Mouse (Mus musculus): ENCODE data around the gene Ptpre.
"Not testable (repeated sequence)": the region's sequence is repeated elsewhere in the genome, so short reads cannot be mapped to it uniquely, and the experiment has no call there.

Ptpre gene

DNA sequence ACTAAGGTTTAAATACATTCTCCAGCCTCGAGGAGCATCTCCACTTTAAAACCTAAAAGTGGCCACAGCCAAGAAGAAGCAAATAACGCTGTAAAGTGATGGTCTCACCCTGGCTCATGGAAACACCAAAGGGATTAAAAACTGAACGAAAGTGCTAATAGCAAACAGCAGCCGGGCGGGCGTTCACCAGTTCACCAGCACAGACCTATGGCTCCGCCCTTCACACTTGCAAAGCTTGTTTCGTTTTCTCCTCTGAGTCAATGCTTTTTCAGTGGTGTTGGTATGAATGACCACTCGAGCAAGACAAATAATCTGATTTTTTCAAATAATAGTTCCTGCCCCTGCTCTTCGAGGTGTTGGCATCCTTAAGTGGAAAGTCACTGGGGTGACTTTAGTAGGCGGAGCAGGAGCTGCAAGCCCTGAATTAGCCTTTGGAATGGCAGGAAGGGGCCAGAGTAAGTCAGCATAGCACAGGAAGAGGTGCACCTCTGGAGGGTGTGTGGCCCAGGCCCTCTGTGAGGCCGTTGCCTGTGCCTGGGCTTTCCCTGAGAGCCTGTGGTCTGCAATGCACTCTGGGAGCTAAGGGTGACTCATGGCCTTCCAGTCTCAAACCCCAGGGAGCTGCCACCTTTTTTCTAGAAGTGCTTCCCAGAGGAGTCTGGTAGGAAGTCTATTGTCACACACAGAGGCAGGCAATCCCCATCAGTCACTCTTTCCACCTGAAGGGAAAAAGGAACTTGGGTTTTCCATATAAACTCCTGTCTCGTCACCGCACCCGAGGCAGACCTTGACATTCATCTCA is 67.9 kb downstream of the Ptpre start:
- DNase-seq (ENCODE audit: low read depth, low spot score), result no peak

DNA sequence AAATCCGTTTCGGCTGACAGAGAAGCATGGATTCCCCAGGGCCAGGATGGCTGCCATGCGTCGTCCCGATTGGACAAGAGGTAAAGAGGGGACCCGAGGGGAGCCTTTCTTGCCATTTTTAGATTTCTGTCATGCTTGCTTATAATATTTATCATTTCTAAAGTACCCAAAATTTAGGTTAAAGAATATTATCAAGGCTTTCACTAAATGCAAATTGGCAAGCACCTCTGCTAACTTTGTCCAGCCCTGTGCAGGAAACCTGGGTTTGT is 68.5 kb downstream of the Ptpre start:
- no peak for DNase-seq (ENCODE audit: low read depth, low spot score)

- DNase-seq (ENCODE audit: low read depth, low spot score), result no peak
These were observed 70.9 kb downstream of the Ptpre start for GRCm38 (mm10) chr7:135608208-135608607.

DNA sequence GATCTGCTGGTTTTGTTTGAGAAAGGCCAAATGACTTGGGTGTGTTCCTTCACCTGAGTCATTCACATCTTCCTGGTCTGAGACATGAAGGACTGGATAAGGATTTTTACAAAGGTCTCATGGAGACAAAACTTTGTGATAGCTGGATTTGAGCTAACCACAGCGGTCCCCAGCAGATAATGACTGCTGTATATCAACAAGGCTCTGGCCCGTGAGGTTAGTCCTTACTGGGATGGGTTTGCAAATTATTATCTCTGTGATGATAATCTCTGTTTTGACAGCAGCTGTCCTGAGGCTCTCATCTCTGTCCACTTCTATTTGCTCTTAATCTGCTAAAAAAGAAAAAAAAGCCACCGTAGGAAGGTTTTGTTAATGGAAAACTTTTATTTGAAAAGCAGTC is 71.7 kb downstream of the Ptpre start:
- DNase-seq (ENCODE audit: low read depth, low spot score), result no peak

DNA sequence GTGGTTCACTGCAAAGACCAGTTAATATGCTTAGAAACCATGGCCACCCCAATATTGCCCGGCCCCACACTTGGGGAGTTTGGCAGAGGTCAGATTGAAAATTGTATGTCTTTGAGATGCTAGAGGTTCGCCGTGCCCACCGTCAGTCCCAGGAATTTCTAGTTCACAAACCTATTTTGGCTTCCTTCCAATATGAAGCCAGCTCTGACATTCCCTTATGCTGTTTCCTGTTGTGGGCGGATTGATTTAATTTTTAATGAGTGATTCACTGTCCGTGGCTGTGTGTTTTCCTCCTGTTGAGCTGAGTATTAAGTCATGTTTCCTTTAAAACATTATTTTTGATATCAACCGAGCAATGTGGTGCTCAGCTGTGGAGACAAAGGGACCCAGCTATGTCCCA is 72.4 kb downstream of the Ptpre start:
- DNase-seq (ENCODE audit: low read depth, low spot score), result no peak

GRCm38 (mm10) chr7:135612276-135612675 is 75.0 kb downstream of the Ptpre start:
- no peak for DNase-seq (ENCODE audit: low read depth, low spot score)

- no peak for DNase-seq (ENCODE audit: low read depth, low spot score)
These were observed 75.5 kb downstream of the Ptpre start for GRCm38 (mm10) chr7:135612801-135613200.

GRCm38 (mm10) chr7:135613380-135613779 is 76.1 kb downstream of the Ptpre start:
- no peak for DNase-seq (ENCODE audit: low read depth, low spot score)

GRCm38 (mm10) chr7:135614892-135615291 is 77.6 kb downstream of the Ptpre start:
- no peak for DNase-seq (ENCODE audit: low read depth, low spot score)

- not testable (repeated sequence) for DNase-seq (ENCODE audit: low read depth, low spot score)
These were observed 79.2 kb downstream of the Ptpre start for GRCm38 (mm10) chr7:135616479-135616878.

DNA sequence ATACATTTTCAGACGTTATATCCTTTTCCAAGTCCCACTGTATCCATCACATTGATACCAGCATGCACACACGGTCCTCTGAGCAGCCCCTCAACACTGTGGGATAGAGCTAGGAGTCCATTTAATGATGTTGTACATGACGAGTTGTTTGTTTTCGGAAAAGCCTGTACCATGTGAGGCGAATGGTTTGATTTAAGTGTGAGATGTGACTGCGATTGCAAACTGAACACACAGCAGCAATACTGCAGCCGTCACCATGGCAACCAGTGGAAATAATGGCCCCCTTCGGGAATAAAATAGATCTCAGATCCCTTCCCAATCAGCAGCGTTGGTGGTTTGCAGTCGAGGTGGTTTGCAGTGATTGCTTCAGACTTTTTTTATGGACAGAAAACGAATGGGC is 80.5 kb downstream of the Ptpre start:
- no peak for DNase-seq (ENCODE audit: low read depth, low spot score)

- DNase-seq (ENCODE audit: low read depth, low spot score), result no peak
These were observed 84.4 kb downstream of the Ptpre start for GRCm38 (mm10) chr7:135621649-135622048.

GRCm38 (mm10) chr7:135622241-135622640 is 85.0 kb downstream of the Ptpre start:
- DNase-seq (ENCODE audit: low read depth, low spot score), result no peak

- no peak for DNase-seq (ENCODE audit: low read depth, low spot score)
These were observed 87.6 kb downstream of the Ptpre start for GRCm38 (mm10) chr7:135624854-135625253.

- DNase-seq (ENCODE audit: low read depth, low spot score), result no peak
These were observed 91.1 kb downstream of the Ptpre start for GRCm38 (mm10) chr7:135628363-135628762.

DNA sequence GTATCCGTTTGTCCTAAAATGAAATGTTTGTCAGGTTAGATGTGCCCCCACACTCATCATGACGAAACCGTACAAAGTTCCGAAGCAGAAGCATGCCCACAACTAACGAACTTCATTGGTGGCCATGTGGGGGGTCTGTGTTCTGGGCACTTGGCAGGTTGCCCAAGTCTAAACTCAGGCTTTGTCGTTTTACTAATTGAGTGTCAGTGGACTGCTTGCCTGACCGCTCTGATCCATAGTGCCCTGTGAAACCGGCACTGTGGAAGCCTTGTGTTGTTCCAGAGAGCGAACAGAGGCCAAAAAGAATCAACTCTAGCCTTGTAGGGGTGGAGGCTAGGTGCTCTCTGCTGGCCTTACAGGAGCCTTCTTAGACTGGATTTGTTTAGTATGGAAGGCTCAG is 91.7 kb downstream of the Ptpre start:
- no peak for DNase-seq (ENCODE audit: low read depth, low spot score)

GRCm38 (mm10) chr7:135631776-135632552 is 94.7 kb downstream of the Ptpre start:
- DNase-seq (ENCODE audit: low read depth, low spot score), result peak; percentile 50

DNA sequence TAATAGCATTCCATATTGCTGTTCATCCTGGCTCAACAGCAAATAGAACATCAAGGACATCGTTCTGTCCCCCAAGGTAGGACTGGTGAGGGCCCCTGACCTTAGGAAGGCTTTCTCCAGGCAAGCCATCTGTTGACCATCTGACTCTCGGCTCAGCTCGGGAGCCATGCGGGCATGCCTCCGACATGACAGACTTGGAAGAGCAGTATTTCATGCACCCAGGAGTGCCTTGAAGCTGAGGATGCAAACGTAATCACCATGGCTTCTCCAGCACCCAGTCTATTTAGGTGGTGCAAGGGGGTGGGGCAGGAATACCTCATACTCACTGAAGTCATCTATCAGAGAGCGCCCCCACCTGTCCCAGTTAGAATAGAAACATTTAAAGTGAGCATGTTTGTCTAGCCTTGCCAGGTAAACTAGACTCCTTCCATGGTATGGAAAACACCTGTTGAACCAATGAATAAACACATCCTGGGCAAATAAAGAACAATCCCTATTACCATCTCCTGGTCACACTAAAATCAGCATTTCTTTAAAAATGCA is 95.5 kb downstream of the Ptpre start:
- DNase-seq (ENCODE audit: low read depth, low spot score), result no peak

DNA sequence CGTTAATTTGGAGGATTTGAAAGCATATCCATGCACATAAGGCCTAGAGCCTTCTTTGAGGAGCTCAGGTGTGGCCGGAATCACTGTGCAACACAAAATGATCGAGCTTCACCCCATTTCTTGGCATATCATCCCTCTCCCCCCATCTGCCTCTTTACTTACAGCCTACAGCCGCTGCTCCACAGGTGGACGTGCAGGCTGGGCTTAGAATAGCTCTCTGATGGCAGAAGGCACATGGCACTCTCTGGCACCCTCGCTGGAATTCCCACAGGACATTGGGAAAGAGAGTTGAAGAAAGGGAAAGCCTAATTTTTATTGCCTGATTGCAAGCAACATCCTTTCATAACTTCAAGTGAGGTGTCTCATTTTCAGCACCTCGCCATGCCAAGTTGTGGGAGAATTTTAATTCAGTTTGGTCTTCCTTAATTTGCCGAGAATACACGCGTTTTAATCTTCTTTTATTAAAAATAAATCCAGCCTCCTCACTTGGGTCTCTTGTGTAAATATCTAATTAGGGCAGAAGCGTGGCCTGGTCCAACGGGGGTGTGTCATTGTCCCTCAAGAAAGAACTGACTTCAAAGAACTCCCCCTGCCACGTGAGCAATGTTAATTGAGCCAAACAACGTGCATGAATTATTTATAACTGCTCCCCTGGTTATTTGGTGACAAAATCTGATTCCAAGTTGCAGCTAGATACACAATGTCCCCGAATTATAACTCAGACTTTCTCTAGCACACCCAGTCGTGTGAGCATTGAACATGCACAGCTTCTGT is 97.8 kb downstream of the Ptpre start:
- no peak for DNase-seq (ENCODE audit: low read depth, low spot score)

DNA sequence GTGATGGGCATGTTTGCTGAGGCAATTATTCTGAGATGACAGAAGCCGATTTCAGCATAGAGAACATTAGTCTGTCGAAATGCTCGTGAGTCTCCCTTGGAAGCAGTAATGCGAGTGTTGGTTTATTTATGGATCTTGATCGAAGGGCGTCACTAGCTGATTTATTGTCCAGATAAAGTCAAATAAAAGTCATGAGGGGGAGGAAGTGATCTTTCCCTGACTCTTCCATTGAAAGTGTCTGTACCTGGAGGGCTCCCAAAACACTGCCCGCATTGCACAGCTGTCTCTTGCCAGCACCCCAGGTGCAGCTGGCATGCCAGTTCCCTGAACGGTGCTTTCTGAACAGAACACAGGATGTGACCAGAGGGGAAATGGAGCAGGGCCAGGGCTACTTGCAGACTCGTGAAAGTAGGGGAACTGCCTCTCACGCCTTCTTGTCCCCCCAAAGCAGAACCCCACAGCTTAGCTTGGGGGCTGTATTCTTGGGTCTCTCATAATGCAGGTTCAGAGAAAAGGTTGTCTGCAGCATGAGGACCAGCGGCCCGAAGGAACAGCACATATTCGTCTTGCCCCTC is 100.2 kb downstream of the Ptpre start:
- DNase-seq (ENCODE audit: low read depth, low spot score), result no peak

GRCm38 (mm10) chr7:135639361-135639760 is 102.1 kb downstream of the Ptpre start:
- DNase-seq (ENCODE audit: low read depth, low spot score), result no peak
